Mouse (Mus musculus): ENCODE measurements at regions not wholly inside any gene's neighbourhood (a gene's known extent, or its start where the extent isn't known, plus 50 kb on each side); places are given as distances from the start of the nearest gene placed in this dataset.

DNA sequence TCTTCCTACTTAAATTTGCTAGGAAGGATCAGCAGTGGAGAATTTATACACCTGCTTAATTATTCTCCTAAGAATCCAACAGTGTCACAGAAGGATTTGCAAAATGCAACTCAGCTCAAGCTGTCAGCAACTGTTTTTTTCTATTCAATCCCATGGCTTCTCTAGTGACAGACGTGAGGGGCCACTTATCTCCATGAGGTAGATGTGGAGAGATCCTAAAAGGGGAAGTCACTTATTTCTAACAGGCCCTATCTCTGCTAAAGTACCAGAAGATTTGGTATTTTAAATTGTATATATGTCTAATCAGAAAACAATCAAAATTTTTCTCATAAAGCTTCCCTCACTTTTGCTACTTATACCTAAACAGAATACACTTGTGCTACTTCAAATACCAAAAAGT, 479.6 kb upstream of the Gpc5 start:
- Histone ChIP-seq H3K36me3 (replicated peaks; ENCODE audit: control insufficient read depth, insufficient read depth) (no peaks in the 10 kb centered on the region), H3K4me3 (replicated peaks; ENCODE audit: low read length) (no peak overlapping the region), H3K27ac (no peak overlapping the region), H3K4me1 (replicated peaks; ENCODE audit: control insufficient read depth, insufficient read depth, low read length) (no peaks in the 10 kb centered on the region), H3K4me2 (replicated peaks) (no peak overlapping the region), H3K9ac (no peak overlapping the region), H3K9me3 (ENCODE audit: control insufficient read depth, low read length) (no peaks in the 10 kb centered on the region), H3K27me3 (ENCODE audit: control insufficient read depth, insufficient read depth, low read length) (no peaks in the 10 kb centered on the region)
- WGBS = 45% methylated on average over 1 of the region's 1 CpGs
- DNase-seq (ENCODE audit: low spot score) (no peak), ATAC-seq (ENCODE audit: low FRiP score) (no peak)

DNA sequence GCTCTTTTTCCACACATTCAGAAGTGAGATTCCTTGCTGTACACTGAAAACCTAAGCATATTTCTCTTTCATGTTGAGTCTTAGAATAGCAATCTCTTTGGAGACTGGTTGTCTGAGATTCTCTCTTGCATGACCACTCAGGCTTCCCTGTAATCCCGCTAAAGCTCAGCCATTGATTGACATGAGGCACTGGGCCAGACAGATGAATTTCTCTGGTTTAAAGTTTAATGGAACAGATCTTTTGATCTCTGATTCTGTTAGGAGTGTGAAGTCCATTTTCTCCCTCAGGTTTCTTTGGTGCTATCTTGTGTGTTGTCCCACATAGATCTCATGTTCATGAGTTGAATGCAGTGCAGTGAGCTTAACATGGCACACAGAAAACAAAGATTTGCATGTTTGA, 435.4 kb upstream of the Gpc5 start:
- Histone ChIP-seq H3K4me3 (replicated peaks; ENCODE audit: low read length) (no peak overlapping the region), H3K27me3 (ENCODE audit: control insufficient read depth, insufficient read depth, low read length) (no peaks in the 10 kb centered on the region), H3K9me3 (ENCODE audit: control insufficient read depth, low read length) (0 out of 2 replicates have a peak, but pooled peaks cover 4% of the 10 kb centered on the region), H3K27ac (no peak overlapping the region), H3K36me3 (replicated peaks; ENCODE audit: control insufficient read depth, insufficient read depth) (no peaks in the 10 kb centered on the region), H3K4me2 (replicated peaks) (no peak overlapping the region), H3K4me1 (replicated peaks; ENCODE audit: control insufficient read depth, insufficient read depth, low read length) (no peaks in the 10 kb centered on the region), H3K9ac (no peak overlapping the region)
- DNase-seq (ENCODE audit: low spot score) (no peak), ATAC-seq (ENCODE audit: low FRiP score) (no peak)
- 52% methylated on average over 1 of the region's 1 CpGs for WGBS

DNA sequence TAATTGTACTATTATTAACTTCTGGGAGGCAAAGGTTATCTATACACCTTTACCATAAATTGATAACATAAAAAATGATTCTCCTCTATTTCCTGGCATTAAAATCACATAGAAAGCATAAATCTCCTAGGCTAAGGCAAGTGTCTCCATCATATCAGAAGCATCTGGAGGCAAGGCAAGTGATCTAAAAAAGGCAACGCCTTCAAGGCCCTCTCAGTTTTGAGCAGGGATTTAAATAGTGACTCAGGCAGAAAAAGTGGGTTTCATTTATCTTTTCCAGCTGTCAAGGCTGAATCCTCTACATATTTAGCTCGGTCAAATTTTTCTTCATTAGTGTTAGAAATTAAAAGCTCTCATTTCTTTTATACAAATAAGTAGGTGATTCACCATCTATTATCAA, 430.0 kb upstream of the Gpc5 start:
- ATAC-seq (ENCODE audit: low FRiP score) (no peak), DNase-seq (ENCODE audit: low spot score) (no peak)
- Histone ChIP-seq H3K4me1 (replicated peaks; ENCODE audit: control insufficient read depth, insufficient read depth, low read length) (no peaks in the 10 kb centered on the region), H3K4me3 (replicated peaks; ENCODE audit: low read length) (no peak overlapping the region), H3K9me3 (ENCODE audit: control insufficient read depth, low read length) (no peaks in the 10 kb centered on the region), H3K4me2 (replicated peaks) (no peak overlapping the region), H3K27ac (no peak overlapping the region), H3K9ac (no peak overlapping the region), H3K27me3 (ENCODE audit: control insufficient read depth, insufficient read depth, low read length) (no peaks in the 10 kb centered on the region), H3K36me3 (replicated peaks; ENCODE audit: control insufficient read depth, insufficient read depth) (no peaks in the 10 kb centered on the region)
- 78% methylated on average over 2 of the region's 2 CpGs for WGBS

DNA sequence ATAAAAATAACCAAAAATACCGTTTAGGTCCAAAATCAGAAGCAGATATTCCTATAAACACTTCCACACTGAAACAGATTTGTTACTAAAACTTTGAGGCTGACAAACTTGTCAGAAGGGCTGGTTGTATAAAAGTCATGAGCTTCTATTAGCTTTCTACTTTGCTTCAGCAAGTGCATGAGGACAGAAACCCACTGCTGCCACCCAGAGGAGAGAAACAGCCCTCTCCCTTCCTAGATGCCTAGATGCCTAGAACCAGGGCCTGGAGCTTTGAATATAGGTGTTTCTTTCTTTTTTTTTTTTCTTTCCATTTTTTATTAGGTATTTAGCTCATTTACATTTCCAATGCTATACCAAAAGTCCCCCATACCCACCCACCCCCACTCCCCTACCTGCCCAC, 406.9 kb upstream of the Gpc5 start:
- Histone ChIP-seq H3K4me3 (replicated peaks; ENCODE audit: low read length) (no peak overlapping the region), H3K27me3 (ENCODE audit: control insufficient read depth, insufficient read depth, low read length) (no peaks in the 10 kb centered on the region), H3K9me3 (ENCODE audit: control insufficient read depth, low read length) (no peaks in the 10 kb centered on the region), H3K27ac (no peak overlapping the region), H3K9ac (no peak overlapping the region), H3K36me3 (replicated peaks; ENCODE audit: control insufficient read depth, insufficient read depth) (no peaks in the 10 kb centered on the region), H3K4me1 (replicated peaks; ENCODE audit: control insufficient read depth, insufficient read depth, low read length) (no peaks in the 10 kb centered on the region), H3K4me2 (replicated peaks) (no peak overlapping the region)
- no peak for DNase-seq (ENCODE audit: low spot score)
- 63% methylated on average over 1 of the region's 1 CpGs for WGBS
- no peak for ATAC-seq (ENCODE audit: low FRiP score)

DNA sequence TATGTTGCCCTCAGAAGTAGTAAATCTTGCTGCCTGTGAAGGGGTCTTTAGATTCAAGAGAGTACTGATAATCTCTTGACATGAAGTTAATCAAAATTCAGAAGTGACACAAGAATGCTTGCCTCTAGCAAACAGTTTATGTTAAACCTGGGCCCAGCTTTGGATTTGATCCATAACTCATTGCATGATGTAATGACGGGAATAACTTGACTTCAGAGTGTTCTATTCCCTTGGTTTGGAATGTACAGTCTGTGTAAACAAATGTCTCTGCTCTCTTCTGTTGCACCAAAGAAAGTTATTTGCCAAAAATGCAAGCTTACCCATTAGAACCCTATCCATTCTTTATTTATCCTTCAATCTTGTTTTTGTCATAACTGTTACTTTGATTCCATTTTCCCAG, 397.1 kb upstream of the Gpc5 start:
- Histone ChIP-seq H3K4me1 (replicated peaks; ENCODE audit: control insufficient read depth, insufficient read depth, low read length) (no peaks in the 10 kb centered on the region), H3K4me2 (replicated peaks) (no peak overlapping the region), H3K27me3 (ENCODE audit: control insufficient read depth, insufficient read depth, low read length) (no peaks in the 10 kb centered on the region), H3K9ac (no peak overlapping the region), H3K9me3 (ENCODE audit: control insufficient read depth, low read length) (no peaks in the 10 kb centered on the region), H3K36me3 (replicated peaks; ENCODE audit: control insufficient read depth, insufficient read depth) (no peaks in the 10 kb centered on the region), H3K4me3 (replicated peaks; ENCODE audit: low read length) (no peak overlapping the region), H3K27ac (no peak overlapping the region)
- ATAC-seq (ENCODE audit: low FRiP score) (no peak), DNase-seq (ENCODE audit: low spot score) (no peak)
- WGBS = 74% methylated on average over 1 of the region's 1 CpGs

DNA sequence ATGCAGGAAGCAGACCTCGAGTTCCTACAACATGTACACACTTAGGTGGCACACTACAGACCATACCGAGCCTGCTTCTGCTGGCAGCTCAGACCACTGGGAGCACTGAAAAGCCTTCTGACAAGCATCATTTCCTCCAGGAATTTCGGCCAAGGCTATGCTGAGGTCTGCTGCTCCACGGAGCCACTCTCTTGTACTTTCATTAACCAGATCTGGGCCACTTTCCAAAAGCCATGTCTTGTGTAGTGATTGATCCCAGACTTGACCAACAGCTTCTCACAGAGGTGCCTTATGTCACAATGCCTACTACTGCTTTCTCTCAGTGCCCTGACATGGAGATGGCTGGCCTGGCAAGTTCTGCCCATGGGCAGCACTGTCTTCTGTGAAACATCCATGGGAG, 394.5 kb upstream of the Gpc5 start:
- no peaks in the 10 kb centered on the region for H3K9me3 ChIP-seq (ENCODE audit: control insufficient read depth, low read length)
- no peak overlapping the region for H3K4me3 ChIP-seq (replicated peaks; ENCODE audit: low read length)
- no peak overlapping the region for H3K9ac ChIP-seq
- ATAC-seq (ENCODE audit: low FRiP score) (no peak), DNase-seq (ENCODE audit: low spot score) (no peak)
- H3K4me2 ChIP-seq (replicated peaks) = no peak overlapping the region
- no peaks in the 10 kb centered on the region for H3K27me3 ChIP-seq (ENCODE audit: control insufficient read depth, insufficient read depth, low read length)
- no peak overlapping the region for H3K27ac ChIP-seq
- no peaks in the 10 kb centered on the region for H3K36me3 ChIP-seq (replicated peaks; ENCODE audit: control insufficient read depth, insufficient read depth)
- no peaks in the 10 kb centered on the region for H3K4me1 ChIP-seq (replicated peaks; ENCODE audit: control insufficient read depth, insufficient read depth, low read length)
- WGBS = 77% methylated on average over 4 of the region's 4 CpGs

DNA sequence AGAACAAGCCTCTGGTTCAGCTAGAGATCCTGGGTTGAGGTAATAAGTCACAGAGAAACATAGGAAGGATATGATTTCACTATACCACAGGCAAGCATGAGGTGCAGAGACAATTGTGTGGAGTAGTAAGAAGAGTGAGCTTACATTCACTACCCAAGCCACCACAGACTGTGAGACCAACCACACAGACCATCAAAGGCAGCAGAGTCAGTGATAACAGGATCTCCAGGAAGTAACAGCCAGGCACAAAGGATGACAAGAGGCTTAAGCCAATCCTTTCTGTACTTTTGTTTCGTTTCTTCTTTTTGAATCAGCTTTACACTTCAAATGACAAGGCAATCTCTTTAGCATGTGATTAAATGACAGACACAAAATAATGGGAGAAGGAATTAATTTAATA, 368.9 kb upstream of the Gpc5 start:
- no peaks in the 10 kb centered on the region for H3K9me3 ChIP-seq (ENCODE audit: control insufficient read depth, low read length)
- 42% methylated on average over 1 of the region's 1 CpGs for WGBS
- H3K27ac ChIP-seq = no peak overlapping the region
- no peak overlapping the region for H3K4me3 ChIP-seq (replicated peaks; ENCODE audit: low read length)
- ATAC-seq (ENCODE audit: low FRiP score) (no peak), DNase-seq (ENCODE audit: low spot score) (no peak)
- H3K36me3 ChIP-seq (replicated peaks; ENCODE audit: control insufficient read depth, insufficient read depth) = no peaks in the 10 kb centered on the region
- no peak overlapping the region for H3K9ac ChIP-seq
- no peaks in the 10 kb centered on the region for H3K27me3 ChIP-seq (ENCODE audit: control insufficient read depth, insufficient read depth, low read length)
- no peak overlapping the region for H3K4me2 ChIP-seq (replicated peaks)
- no peaks in the 10 kb centered on the region for H3K4me1 ChIP-seq (replicated peaks; ENCODE audit: control insufficient read depth, insufficient read depth, low read length)

DNA sequence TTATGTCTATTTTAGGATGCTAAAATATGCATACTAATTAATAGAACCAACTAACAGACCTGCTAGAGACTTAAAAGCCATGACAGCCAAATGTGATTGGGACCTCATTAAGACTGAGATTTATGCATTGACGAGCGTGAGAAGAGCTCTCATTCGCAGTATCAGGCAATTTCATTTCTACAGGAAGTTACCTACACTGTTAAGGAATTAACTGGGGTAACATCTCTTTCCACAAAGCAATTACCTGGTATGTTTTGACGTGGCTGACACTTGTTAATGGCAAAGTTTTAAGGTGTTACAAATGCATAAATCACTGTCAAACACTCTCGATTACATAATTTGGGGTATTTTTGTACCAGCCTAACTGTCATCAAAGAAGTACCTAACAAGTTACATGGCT, 324.7 kb upstream of the Gpc5 start:
- ATAC-seq (ENCODE audit: low FRiP score) (no peak), DNase-seq (ENCODE audit: low spot score) (no peak)
- Histone ChIP-seq H3K4me2 (replicated peaks) (no peak overlapping the region), H3K9me3 (ENCODE audit: control insufficient read depth, low read length) (no peaks in the 10 kb centered on the region), H3K27ac (no peak overlapping the region), H3K27me3 (ENCODE audit: control insufficient read depth, insufficient read depth, low read length) (no peaks in the 10 kb centered on the region), H3K4me3 (replicated peaks; ENCODE audit: low read length) (no peak overlapping the region), H3K9ac (no peak overlapping the region), H3K4me1 (replicated peaks; ENCODE audit: control insufficient read depth, insufficient read depth, low read length) (no peaks in the 10 kb centered on the region), H3K36me3 (replicated peaks; ENCODE audit: control insufficient read depth, insufficient read depth) (no peaks in the 10 kb centered on the region)
- WGBS = 77% methylated on average over 5 of the region's 5 CpGs

DNA sequence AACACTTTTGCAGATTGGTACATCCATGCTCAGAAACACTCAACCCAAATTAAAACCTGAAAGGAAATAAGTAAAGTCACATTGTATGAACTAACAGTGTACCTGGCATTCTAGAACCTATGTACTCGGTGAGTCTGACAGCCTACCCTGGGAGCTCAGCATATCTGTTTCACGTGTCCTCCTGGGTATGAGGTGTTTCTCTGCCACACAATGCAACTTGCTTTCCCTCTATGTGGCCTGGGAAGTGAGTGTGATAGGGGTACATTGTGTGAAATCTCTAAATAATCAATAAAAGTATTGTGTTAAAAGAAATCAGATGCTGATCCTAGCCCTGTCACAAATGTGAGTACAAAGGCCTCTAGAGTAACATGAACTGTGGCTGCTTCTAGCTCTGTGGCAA, 315.3 kb upstream of the Gpc5 start:
- H3K27ac ChIP-seq = no peak overlapping the region
- no peaks in the 10 kb centered on the region for H3K4me1 ChIP-seq (replicated peaks; ENCODE audit: control insufficient read depth, insufficient read depth, low read length)
- ATAC-seq (ENCODE audit: low FRiP score) (no peak), DNase-seq (ENCODE audit: low spot score) (no peak)
- H3K9me3 ChIP-seq (ENCODE audit: control insufficient read depth, low read length) = no peaks in the 10 kb centered on the region
- H3K36me3 ChIP-seq (replicated peaks; ENCODE audit: control insufficient read depth, insufficient read depth) = no peaks in the 10 kb centered on the region
- 72% methylated on average over 2 of the region's 2 CpGs for WGBS
- H3K9ac ChIP-seq = no peak overlapping the region
- no peak overlapping the region for H3K4me2 ChIP-seq (replicated peaks)
- no peaks in the 10 kb centered on the region for H3K27me3 ChIP-seq (ENCODE audit: control insufficient read depth, insufficient read depth, low read length)
- H3K4me3 ChIP-seq (replicated peaks; ENCODE audit: low read length) = no peak overlapping the region

DNA sequence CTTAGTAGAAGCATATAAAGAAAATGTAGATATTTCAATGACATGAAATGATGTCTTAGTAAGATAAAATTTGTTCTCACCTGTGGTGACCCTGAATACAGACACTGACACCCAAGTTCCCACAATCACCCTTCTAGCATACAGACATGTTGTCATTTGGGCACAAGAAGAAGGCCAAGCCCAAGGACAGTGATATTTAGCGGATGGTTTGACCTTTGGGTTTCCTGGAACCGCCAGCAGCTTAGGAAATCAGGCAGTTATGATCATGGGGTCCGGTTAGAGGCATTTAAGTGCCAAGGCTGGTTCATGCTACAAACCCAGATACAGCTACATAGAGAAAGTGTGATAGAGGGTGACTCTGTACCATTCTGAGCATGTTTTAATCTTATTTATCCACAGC, 310.2 kb upstream of the Gpc5 start:
- 92% methylated on average over 3 of the region's 3 CpGs for WGBS
- no peaks in the 10 kb centered on the region for H3K9me3 ChIP-seq (ENCODE audit: control insufficient read depth, low read length)
- no peak overlapping the region for H3K4me3 ChIP-seq (replicated peaks; ENCODE audit: low read length)
- H3K4me2 ChIP-seq (replicated peaks) = no peak overlapping the region
- H3K4me1 ChIP-seq (replicated peaks; ENCODE audit: control insufficient read depth, insufficient read depth, low read length) = no peaks in the 10 kb centered on the region
- no peak overlapping the region for H3K9ac ChIP-seq
- DNase-seq (ENCODE audit: low spot score) (no peak), ATAC-seq (ENCODE audit: low FRiP score) (no peak)
- no peaks in the 10 kb centered on the region for H3K27me3 ChIP-seq (ENCODE audit: control insufficient read depth, insufficient read depth, low read length)
- H3K27ac ChIP-seq = no peak overlapping the region
- H3K36me3 ChIP-seq (replicated peaks; ENCODE audit: control insufficient read depth, insufficient read depth) = no peaks in the 10 kb centered on the region

Data from hindbrain, embryonic 14.5 days (tissue).